ENCODE assay signal across 10 mouse cellular contexts in genomic region chrX:162727367-162727777, GRCm38 (mm10). TPM values are rescaled to one million over a fixed set of nuclear protein-coding genes. Genes with fewer than 3 reads are reported as not detected.
DNase-seq lines count a peak whose midpoint lies in the region; ATAC-seq lines count a peak whose summit lies in the region.
"Had no signal": no experiment of that assay in that cellular context is flagged by ENCODE, and none has a peak within 500 bp of the region (broad histone marks: within the 10 kb centered on the region; RNA-seq: fewer than 3 reads in every experiment).

No protein-coding gene starts in this region.

- no peaks in the 10 kb centered on the region for H3K9me3 ChIP-seq in liver, embryonic 13.5 days (replicated peaks)
- H3K9me3 ChIP-seq: hindbrain, embryonic 15.5 days; stomach, embryonic 15.5 days had no signal

- H3K4me3 ChIP-seq in liver, embryonic 13.5 days (replicated peaks): no peak overlapping the region
- H3K4me3 ChIP-seq: hindbrain, embryonic 15.5 days; stomach, embryonic 15.5 days had no signal

- H3K27ac ChIP-seq in liver, embryonic 13.5 days: peak overlapping the region; percentile 29; the same call in 1 of the 2 replicates
- H3K27ac ChIP-seq: hindbrain, embryonic 15.5 days; stomach, embryonic 15.5 days had no signal

- 29% methylated on average over 13 of the region's 13 CpGs for WGBS in liver, embryonic 13.5 days (ENCODE audit: insufficient replicate concordance)

- H3K9ac ChIP-seq in liver, embryonic 13.5 days: no peak overlapping the region
- H3K9ac ChIP-seq: hindbrain, embryonic 15.5 days; stomach, embryonic 15.5 days had no signal

- peak overlapping the region; percentile 41 for H3K4me2 ChIP-seq in liver, embryonic 13.5 days
- H3K4me2 ChIP-seq: hindbrain, embryonic 15.5 days; stomach, embryonic 15.5 days had no signal

- no peaks in the 10 kb centered on the region for H3K36me3 ChIP-seq in liver, embryonic 13.5 days
- H3K36me3 ChIP-seq: hindbrain, embryonic 15.5 days; stomach, embryonic 15.5 days had no signal

- peaks cover 15% of the 10 kb centered on the region for H3K4me1 ChIP-seq in liver, embryonic 13.5 days (replicated peaks)
- H3K4me1 ChIP-seq: hindbrain, embryonic 15.5 days; stomach, embryonic 15.5 days had no signal

- peak; percentile 71 for DNase-seq in heart, adult 11 months
- no peak for DNase-seq in heart, postnatal 25 days (ENCODE audit: low spot score)
- DNase-seq in urinary bladder, postnatal 14 days (ENCODE audit: low spot score): peak; percentile 10
- DNase-seq in urinary bladder, adult 18-20 months (ENCODE audit: low spot score in 2 of 2): no peak
- no peak for DNase-seq in liver, embryonic 13.5 days
- no peak for DNase-seq in thymus, postnatal 0 days (ENCODE audit: low spot score)
- no peak for DNase-seq in adipocyte (ENCODE audit: low spot score)

- intact Hi-C loops in heart, postnatal 25 days (cut with DNase I): no loop called here

- ATAC-seq in liver, embryonic 13.5 days (ENCODE audit: low read depth): peak; percentile 45; the same call in 1 of the 2 replicates
- ATAC-seq in megakaryocyte progenitor cell, adult 5-6 weeks (replicated peaks; ENCODE audit: poor library complexity): no peak; the same call in 1 of the 2 replicates

- H3K27me3 ChIP-seq in liver, embryonic 13.5 days: no peaks in the 10 kb centered on the region
- H3K27me3 ChIP-seq: hindbrain, embryonic 15.5 days; stomach, embryonic 15.5 days had no signal

RNA-seq across cellular contexts. Expression of gene Rbbp7, which starts 32.8 kb away (rescaled TPM):
- total RNA-seq in heart, postnatal 25 days (2021): 100 to 1,000 TPM; 154 to 168 TPM
- polyA plus RNA-seq in liver, embryonic 13.5 days (2015; fragmentation: Nextera tagmentation; extraction: Ambion mirVana): 265 and 297 TPM in 2 replicates
- polyA plus RNA-seq in thymus, postnatal 0 days (2015; fragmentation: Nextera tagmentation; extraction: Ambion mirVana): 367 and 379 TPM in 2 replicates
- 354 and 385 TPM in 2 replicates for total RNA-seq in megakaryocyte progenitor cell, adult 5-6 weeks (2015)
- total RNA-seq in megakaryocyte progenitor cell, adult 5-6 weeks (2017): 267 and 297 TPM in 2 replicates

Comparison
In these comparisons a context has a peak if more than half of its experiments do, and no peak if none do; other contexts are left out.
1. DNase-seq: peak in heart, adult 11 months (single experiment) and urinary bladder, postnatal 14 days (single experiment); none in heart, postnatal 25 days (single experiment), urinary bladder, adult 18-20 months (0 of 2), liver, embryonic 13.5 days (single experiment), thymus, postnatal 0 days (single experiment) and adipocyte (single experiment).